Mouse (Mus musculus): Measurements from ENCODE around the gene C2cd5. TPM values are rescaled to one million over a fixed set of nuclear protein-coding genes. Genes with fewer than 3 reads are reported as not detected.

C2cd5 gene
- polyA plus RNA-seq, 1 experiment from 2014 or later: 46.0 TPM

DNA sequence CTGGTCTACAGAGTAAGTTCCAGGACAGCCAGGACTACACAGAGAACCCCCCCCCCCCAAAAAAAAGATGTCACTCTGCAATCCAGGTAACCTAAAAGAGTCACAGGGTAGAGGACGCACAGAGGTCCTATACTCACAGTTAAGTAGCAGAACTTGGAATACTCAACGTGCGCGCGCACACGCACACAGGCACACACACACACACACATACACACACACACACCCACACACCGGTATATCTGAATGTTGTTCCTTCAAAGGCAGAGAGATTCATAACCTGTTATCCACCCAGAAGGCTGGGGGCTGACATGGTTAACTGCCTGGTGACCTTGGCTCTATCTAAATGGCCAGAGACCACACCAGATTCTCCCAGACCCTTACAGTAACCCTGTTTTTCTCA is 36.7 kb upstream of the C2cd5 start:
- H3K27ac ChIP-seq: no peak overlapping the region
- 98% methylated on average over 7 of the region's 7 CpGs for WGBS
- no peaks in the 10 kb centered on the region for H3K9me3 ChIP-seq
- ATAC-seq (ENCODE audit: low FRiP score): no peak
- no peaks in the 10 kb centered on the region for H3K36me3 ChIP-seq (replicated peaks)
- no peak overlapping the region for H3K9ac ChIP-seq
- H3K4me1 ChIP-seq: no peaks in the 10 kb centered on the region
- no peak overlapping the region for H3K4me3 ChIP-seq (replicated peaks)
- 0 out of 2 replicates have a peak, but pooled peaks cover 2% of the 10 kb centered on the region for H3K27me3 ChIP-seq
- no peak overlapping the region for H3K4me2 ChIP-seq

DNA sequence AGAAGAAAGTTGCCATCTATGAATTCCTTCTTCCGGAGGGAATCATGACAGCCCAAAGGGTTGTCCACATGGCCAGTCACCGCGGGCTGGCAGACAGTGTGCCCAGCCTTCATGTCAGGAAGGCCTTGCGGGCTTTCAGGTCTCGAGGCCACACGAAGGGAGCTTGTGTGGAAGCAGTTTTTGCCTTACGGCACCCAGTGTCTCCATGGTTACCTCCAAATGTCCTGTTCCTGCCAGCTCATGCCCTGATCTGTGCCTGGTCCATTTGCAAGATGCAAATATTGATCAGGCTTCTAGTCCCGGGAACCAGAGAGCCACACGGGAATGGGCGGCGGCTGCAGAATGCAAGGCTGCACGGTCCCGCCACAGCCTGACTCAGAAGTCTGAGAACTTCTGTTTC is 35.2 kb upstream of the C2cd5 start:
- 92% methylated on average over 13 of the region's 13 CpGs for WGBS
- Histone ChIP-seq H3K4me3 (replicated peaks) (no peak overlapping the region), H3K27ac (no peak overlapping the region), H3K9ac (no peak overlapping the region), H3K36me3 (replicated peaks) (no peaks in the 10 kb centered on the region), H3K9me3 (0 out of 2 replicates have a peak, but pooled peaks cover 8% of the 10 kb centered on the region), H3K4me2 (no peak overlapping the region), H3K27me3 (0 out of 2 replicates have a peak, but pooled peaks cover 2% of the 10 kb centered on the region), H3K4me1 (no peaks in the 10 kb centered on the region)
- ATAC-seq (ENCODE audit: low FRiP score): no peak

DNA sequence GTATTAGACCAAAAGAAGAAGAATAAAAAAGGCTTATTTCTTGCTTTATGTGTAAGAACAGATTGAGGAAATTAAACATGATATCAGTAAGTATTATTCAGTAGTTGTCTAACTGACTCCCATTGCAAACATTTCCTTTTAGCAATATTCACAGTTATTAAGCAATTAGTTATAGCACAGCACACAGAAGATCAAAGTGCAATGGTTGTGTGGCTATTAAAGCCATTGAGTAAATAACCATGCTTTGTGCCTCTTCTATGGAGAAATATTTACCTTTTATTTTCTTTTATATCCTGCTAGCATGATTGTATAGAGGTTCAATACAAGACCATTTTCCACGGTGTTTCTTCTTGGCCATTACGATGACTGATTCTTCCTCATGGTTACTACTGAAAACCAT is 33.2 kb upstream of the C2cd5 start:
- Histone ChIP-seq H3K4me3 (replicated peaks) (no peak overlapping the region), H3K9ac (no peak overlapping the region), H3K36me3 (replicated peaks) (no peaks in the 10 kb centered on the region), H3K27me3 (0 out of 2 replicates have a peak, but pooled peaks cover 2% of the 10 kb centered on the region), H3K4me1 (no peaks in the 10 kb centered on the region), H3K27ac (no peak overlapping the region), H3K9me3 (0 out of 2 replicates have a peak, but pooled peaks cover 8% of the 10 kb centered on the region), H3K4me2 (no peak overlapping the region)
- 89% methylated on average over 2 of the region's 2 CpGs for WGBS
- ATAC-seq (ENCODE audit: low FRiP score): no peak

DNA sequence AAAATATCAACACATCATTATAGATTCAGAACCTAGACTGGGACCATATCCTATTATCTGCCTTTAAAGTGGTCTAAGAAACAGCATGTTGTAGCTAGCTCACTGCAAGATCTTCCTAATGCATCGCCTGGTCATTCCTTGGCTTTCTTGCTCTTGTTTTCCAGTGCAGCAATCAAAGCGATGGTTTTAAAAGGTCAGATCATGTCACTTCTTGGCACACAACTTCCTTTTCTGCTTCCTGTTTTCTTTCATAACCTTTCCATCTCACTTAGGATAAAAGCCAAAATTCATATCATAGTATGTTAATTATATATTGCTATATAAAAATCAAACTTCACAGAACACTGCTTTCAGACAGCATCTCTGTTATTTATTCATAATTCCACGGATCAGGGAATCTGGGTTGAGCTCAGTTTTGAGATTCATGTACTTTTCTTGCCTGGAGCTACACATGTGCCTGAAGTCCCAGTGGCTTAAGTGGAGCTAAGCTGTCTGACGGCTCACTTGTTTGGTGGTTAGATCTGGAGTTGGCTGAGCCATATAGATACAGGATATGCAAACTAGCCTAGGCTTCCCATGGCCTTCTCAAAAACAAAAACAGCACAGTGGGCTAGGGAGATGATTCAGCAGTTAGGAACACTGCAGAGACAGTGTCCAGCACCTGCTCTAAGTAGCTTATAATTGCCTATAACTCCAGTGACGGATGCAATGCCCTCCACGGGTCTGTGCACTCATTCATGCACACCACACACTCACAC is 32.1 kb upstream of the C2cd5 start:
- H3K27me3 ChIP-seq: 0 out of 2 replicates have a peak, but pooled peaks cover 2% of the 10 kb centered on the region

DNA sequence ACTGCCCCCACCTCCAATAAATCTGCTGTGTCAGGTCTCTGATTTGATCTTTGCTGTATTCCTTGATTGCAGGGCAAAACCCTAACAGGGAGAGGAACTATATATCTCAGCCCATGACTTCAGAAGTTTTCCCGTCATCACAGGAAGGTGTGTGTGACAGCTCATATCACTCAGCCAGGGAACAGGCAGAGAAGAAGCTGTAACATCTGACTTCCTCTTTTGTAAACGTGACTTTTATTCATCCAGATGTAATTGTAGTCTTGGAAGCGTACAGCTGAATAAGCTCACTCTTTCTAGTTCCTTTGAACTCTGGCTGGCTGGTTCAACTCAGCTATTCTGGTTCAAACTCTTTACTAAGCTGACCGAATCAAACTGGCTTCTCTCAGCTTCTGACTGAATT is 30.5 kb upstream of the C2cd5 start:
- no peak overlapping the region for H3K4me2 ChIP-seq
- no peak for ATAC-seq (ENCODE audit: low FRiP score)
- H3K4me1 ChIP-seq: no peaks in the 10 kb centered on the region
- H3K27ac ChIP-seq: no peak overlapping the region
- no peak overlapping the region for H3K9ac ChIP-seq
- H3K9me3 ChIP-seq: 0 out of 2 replicates have a peak, but pooled peaks cover 8% of the 10 kb centered on the region
- WGBS: 81% methylated on average over 4 of the region's 4 CpGs
- H3K36me3 ChIP-seq (replicated peaks): no peaks in the 10 kb centered on the region
- no peaks in the 10 kb centered on the region for H3K27me3 ChIP-seq
- no peak overlapping the region for H3K4me3 ChIP-seq (replicated peaks)

More for the DNA sequence above, 32.1 kb upstream of the C2cd5 start:
- no peaks in the 10 kb centered on the region for H3K36me3 ChIP-seq (replicated peaks)
- 81% methylated on average over 6 of the region's 6 CpGs for WGBS
- H3K27ac ChIP-seq: no peak overlapping the region
- no peak overlapping the region for H3K4me2 ChIP-seq
- no peaks in the 10 kb centered on the region for H3K4me1 ChIP-seq
- ATAC-seq (ENCODE audit: low FRiP score): no peak
- H3K9me3 ChIP-seq: 0 out of 2 replicates have a peak, but pooled peaks cover 8% of the 10 kb centered on the region
- H3K9ac ChIP-seq: no peak overlapping the region
- no peak overlapping the region for H3K4me3 ChIP-seq (replicated peaks)

DNA sequence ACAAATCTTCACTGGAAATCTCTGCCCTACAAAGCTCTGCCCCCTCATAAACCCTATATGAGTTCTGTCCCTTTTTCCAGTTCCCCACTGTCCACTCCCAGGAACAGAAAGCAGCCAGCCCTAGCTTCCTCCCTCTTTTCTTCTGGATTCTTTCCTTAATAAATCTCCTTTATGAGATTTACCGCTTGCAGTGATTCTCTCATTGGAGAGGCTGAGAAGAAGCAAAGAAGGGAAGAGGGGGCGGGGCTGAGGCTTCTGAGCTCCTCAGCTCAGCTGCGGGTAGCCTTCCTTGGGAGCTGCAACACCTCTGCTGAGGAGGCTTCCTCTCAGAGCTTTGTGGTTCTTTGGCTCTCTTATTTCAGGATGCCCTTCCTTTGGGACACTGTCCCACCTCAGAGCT is 30.0 kb upstream of the C2cd5 start:
- Histone ChIP-seq H3K36me3 (replicated peaks) (no peaks in the 10 kb centered on the region), H3K4me2 (no peak overlapping the region), H3K4me3 (replicated peaks) (no peak overlapping the region), H3K27me3 (no peaks in the 10 kb centered on the region), H3K4me1 (no peaks in the 10 kb centered on the region), H3K9ac (no peak overlapping the region), H3K9me3 (0 out of 2 replicates have a peak, but pooled peaks cover 8% of the 10 kb centered on the region), H3K27ac (no peak overlapping the region)
- ATAC-seq (ENCODE audit: low FRiP score): no peak
- 87% methylated on average over 3 of the region's 3 CpGs for WGBS

DNA sequence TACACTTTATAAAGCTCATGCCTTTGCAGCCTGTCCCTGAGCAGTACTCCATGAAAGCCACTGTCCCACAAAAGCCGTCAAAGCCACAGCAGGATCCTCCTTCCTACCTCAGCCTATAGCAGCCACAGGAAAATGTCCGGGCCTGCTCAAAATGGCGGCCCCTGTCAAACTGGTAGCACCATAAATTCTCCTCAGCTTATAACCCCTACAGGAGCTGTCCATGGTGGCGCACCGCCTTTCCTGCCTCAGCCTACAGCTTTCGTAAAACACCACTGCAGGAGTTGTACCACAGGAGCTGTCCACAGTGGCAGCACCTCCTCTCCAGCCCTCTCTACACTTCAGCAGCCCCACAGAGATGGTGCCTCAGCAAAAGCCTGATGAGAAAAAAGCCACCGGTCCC is 29.5 kb upstream of the C2cd5 start:
- Histone ChIP-seq H3K36me3 (replicated peaks) (no peaks in the 10 kb centered on the region), H3K4me1 (no peaks in the 10 kb centered on the region), H3K9me3 (0 out of 2 replicates have a peak, but pooled peaks cover 8% of the 10 kb centered on the region), H3K4me2 (no peak overlapping the region), H3K27me3 (no peaks in the 10 kb centered on the region), H3K27ac (no peak overlapping the region), H3K9ac (no peak overlapping the region), H3K4me3 (replicated peaks) (no peak overlapping the region)
- ATAC-seq (ENCODE audit: low FRiP score): no peak
- WGBS: 91% methylated on average over 7 of the region's 7 CpGs

DNA sequence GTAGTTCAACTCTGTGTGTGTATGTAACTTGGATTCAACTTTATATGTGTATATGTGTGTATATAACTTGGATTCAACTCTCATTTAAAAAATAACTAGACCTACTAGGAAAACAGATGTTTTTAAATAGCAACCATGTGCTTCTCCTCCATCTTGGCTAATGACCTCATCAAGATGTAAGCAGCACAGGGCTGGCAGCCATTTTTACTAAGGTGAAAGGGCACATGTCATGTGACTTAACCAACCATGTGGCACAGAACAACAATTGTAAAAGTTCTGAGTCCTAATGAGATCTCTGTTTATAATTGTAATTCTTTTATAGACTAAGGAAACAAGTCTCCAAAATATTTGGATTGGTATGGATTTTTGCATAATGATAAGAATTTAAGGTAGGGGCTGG is 25.8 kb upstream of the C2cd5 start:
- Histone ChIP-seq H3K4me3 (replicated peaks) (no peak overlapping the region), H3K9me3 (0 out of 2 replicates have a peak, but pooled peaks cover 5% of the 10 kb centered on the region), H3K27ac (no peak overlapping the region), H3K4me1 (no peaks in the 10 kb centered on the region), H3K27me3 (no peaks in the 10 kb centered on the region), H3K36me3 (replicated peaks) (no peaks in the 10 kb centered on the region), H3K4me2 (no peak overlapping the region), H3K9ac (no peak overlapping the region)
- no peak for ATAC-seq (ENCODE audit: low FRiP score)

DNA sequence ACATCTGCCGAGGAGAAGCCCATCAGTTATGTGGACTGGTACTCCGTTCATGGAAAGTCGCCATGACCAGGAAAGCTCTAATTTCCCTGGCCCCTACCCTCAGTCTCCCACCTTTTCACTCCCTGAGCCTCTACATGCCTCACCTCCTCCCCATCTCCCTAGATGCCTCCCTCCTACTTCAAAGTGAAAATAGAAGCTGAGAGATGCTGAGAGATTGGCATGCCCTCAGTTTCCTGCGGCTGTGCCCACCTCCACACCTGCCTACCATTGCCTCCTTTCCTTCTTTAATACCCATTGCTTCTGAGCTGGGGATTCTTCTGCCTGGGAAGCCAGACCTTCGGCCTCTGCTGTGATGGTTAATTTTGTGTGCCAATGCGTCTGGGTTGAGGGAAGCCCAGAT is 19.4 kb upstream of the C2cd5 start:
- no peak for ATAC-seq (ENCODE audit: low FRiP score)
- H3K27me3 ChIP-seq: no peaks in the 10 kb centered on the region
- H3K4me3 ChIP-seq (replicated peaks): no peak overlapping the region
- H3K36me3 ChIP-seq (replicated peaks): no peaks in the 10 kb centered on the region
- WGBS: 96% methylated on average over 6 of the region's 6 CpGs
- no peaks in the 10 kb centered on the region for H3K4me1 ChIP-seq
- H3K4me2 ChIP-seq: no peak overlapping the region
- H3K9me3 ChIP-seq: no peaks in the 10 kb centered on the region
- H3K9ac ChIP-seq: no peak overlapping the region
- H3K27ac ChIP-seq: no peak overlapping the region

DNA sequence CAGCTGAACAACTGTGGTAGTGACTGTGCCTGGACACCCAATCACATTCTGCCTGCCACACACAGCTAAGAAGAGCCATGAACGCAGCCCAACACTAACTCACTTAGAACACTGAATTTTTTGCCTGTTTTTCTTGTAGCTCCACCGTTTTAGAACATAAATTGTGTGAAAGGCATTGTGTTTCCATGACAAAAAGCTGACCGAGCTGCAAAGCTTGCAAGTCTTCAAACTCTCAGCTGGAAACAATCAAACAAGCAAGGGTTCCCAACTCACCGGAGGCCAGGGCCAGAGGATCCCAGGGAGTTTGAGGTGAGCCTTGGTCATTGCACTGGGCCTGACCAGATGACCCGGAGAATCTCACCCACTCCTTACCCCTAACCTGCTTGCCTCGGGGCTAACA is 16.8 kb upstream of the C2cd5 start:
- H3K9ac ChIP-seq: no peak overlapping the region

DNA sequence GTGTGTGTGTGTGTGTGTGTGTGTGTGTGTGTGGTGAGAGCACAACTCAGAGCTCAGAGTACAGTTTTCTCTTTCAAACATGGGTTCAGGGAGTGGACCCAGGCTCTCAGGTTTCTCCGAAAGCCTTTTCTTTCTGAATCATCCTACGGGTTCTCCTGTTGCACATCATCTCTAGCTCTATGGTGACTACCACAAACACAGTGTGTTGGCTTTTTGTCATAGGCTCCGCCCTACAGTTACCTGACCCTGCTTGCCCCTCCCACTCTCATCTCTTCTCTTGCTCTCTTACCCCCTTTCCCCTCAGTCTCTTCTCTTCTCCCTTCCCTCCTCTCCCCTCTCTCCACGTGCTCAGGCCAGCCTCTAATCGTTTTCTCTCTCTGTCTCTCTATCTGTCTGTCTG is 15.6 kb upstream of the C2cd5 start:
- Histone ChIP-seq H3K9ac (no peak overlapping the region), H3K9me3 (no peaks in the 10 kb centered on the region)

More for the DNA sequence above, 16.8 kb upstream of the C2cd5 start:
- Histone ChIP-seq H3K36me3 (replicated peaks) (no peaks in the 10 kb centered on the region), H3K4me2 (no peak overlapping the region), H3K4me1 (no peaks in the 10 kb centered on the region), H3K4me3 (replicated peaks) (no peak overlapping the region), H3K27me3 (no peaks in the 10 kb centered on the region), H3K9me3 (no peaks in the 10 kb centered on the region), H3K27ac (no peak overlapping the region)
- 57% methylated on average over 6 of the region's 6 CpGs for WGBS
- ATAC-seq (ENCODE audit: low FRiP score): no peak

DNA sequence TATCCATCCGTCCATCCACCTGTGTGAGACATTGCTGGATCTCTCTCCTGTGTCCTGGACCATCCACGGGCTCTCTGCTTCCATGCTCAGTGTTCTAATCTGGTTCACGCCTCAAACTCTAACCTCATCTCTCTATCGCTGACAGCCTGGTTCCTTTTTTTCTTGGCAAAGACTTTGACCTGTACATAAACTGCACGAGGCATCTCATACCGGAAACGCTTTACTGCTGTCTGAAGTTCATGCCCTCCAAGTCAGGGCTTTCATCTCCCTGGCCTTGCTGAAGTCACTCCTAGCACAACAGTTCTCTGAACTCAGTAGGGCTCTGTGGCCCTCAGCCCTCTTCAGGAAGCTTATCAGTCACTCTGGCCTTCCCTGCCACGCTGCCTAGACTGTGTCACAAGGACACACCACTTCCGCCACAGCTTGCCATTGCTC is 15.1 kb upstream of the C2cd5 start:
- Histone ChIP-seq H3K4me2 (no peak overlapping the region), H3K9me3 (no peaks in the 10 kb centered on the region), H3K27me3 (no peaks in the 10 kb centered on the region), H3K9ac (no peak overlapping the region), H3K27ac (no peak overlapping the region), H3K4me3 (replicated peaks) (no peak overlapping the region), H3K36me3 (replicated peaks) (no peaks in the 10 kb centered on the region), H3K4me1 (no peaks in the 10 kb centered on the region)
- 83% methylated on average over 9 of the region's 9 CpGs for WGBS
- no peak for ATAC-seq (ENCODE audit: low FRiP score)

More for the DNA sequence above, 15.6 kb upstream of the C2cd5 start:
- no peaks in the 10 kb centered on the region for H3K4me1 ChIP-seq
- no peaks in the 10 kb centered on the region for H3K27me3 ChIP-seq
- H3K4me3 ChIP-seq (replicated peaks): no peak overlapping the region
- H3K27ac ChIP-seq: no peak overlapping the region
- H3K36me3 ChIP-seq (replicated peaks): no peaks in the 10 kb centered on the region
- no peak overlapping the region for H3K4me2 ChIP-seq
- 87% methylated on average over 5 of the region's 5 CpGs for WGBS
- no peak for ATAC-seq (ENCODE audit: low FRiP score)

DNA sequence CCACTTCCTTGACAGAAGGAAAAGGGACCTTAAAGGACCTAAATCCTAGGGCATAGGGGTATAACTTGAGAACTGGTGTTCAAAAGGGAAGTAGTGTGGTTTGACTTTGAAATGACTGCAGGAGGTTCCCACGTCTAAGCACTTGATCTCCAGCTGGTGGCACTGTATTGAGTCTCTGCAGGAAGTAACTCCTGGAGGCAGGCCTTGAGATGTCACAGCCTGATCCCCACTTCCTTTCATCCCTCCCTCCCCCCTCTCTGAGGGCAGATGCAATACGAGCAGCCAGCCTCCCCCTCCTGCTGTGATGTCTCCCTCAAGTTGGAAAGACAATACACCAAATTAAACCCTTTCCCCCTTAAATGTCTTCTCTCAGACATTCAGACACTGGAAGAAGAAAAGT is 14.6 kb upstream of the C2cd5 start:
- Histone ChIP-seq H3K27ac (no peak overlapping the region), H3K4me3 (replicated peaks) (no peak overlapping the region), H3K4me1 (no peaks in the 10 kb centered on the region), H3K4me2 (no peak overlapping the region), H3K36me3 (replicated peaks) (no peaks in the 10 kb centered on the region), H3K9ac (no peak overlapping the region), H3K27me3 (no peaks in the 10 kb centered on the region), H3K9me3 (no peaks in the 10 kb centered on the region)
- no peak for ATAC-seq (ENCODE audit: low FRiP score)
- 18% methylated on average over 2 of the region's 2 CpGs for WGBS

Measured in forebrain, embryonic 12.5 days (tissue).